Mouse (Mus musculus): Measurements from ENCODE around the gene Ttc16. TPM values are rescaled to one million over a fixed set of nuclear protein-coding genes. Genes with fewer than 3 reads are reported as not detected.
A peak's percentile ranks its signal among the peaks of the same experiment; 100 is the strongest.

Ttc16 gene
- under 1 TPM; 0.41 to 0.72 TPM for total RNA-seq (2021)

DNA sequence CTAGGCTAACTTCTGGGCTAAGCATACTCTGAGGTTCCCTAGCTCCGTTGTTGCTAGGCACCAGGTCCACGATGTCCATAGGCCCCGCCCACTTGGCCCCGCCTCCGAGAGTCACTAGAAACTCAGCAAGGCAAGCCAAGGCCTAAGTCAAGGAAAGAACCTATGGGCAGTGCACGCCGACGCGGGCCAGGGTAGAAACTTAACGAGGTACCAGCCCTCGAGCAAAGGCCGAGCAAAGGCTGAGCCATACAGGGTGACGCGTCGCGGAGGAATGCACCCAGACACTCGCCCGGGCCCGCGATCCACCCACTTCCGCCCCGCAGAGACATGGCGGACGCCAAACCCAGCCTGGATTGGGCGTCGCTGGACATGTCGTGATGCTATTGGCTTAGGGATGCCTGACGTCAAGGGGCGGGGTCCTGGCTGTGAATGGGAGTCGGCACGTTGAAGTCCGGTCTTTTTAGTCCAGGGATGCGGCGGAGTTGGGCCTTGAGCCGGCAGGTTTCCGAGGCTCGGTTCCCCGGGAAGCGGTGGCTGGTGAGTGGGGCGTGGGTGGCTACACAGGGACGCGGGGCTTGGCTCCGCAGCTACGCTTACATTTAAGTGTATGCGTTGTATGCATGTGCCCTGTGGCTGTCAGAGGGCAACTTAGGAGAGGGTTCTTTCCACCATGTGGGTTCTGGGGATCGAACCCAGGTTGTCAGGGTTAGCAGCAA lies at the start of gene Ttc16, which contains the start of gene Ptrh1:
TSS of gene Ttc16 (minus strand) at position 275 of the 716 bp plus-strand sequence.
TSS of gene Ptrh1 (plus strand) at position 428 of the 716 bp plus-strand sequence.
- intact Hi-C loops (cut with DNase I): no loop called here
- DNase-seq (ENCODE audit: low spot score in 2 of 2): peak; percentile 97 to 98

DNA sequence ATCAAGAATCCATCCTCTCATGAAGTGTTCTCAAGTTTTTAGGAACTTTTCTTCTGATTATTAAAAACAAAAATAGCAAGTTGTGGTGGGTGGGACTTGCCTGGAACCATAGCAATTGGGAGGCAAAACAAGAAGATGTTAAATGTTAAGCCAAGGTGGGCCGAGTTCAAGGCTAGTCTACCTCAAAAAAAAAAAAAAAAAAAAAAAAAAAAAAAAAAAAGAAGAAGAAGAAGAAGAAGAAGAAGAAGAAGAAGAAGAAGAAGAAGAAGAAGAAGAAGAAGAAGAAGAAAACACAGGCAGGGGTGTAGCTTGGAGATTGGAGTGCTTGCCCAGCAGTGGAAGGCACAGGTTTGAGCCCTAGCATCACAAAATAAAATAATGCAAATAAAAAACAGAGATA lies 49.3 kb upstream of the Ttc16 start:
- intact Hi-C loops (cut with DNase I): no loop called here
- no peak for DNase-seq (ENCODE audit: low spot score in 2 of 2)

DNA sequence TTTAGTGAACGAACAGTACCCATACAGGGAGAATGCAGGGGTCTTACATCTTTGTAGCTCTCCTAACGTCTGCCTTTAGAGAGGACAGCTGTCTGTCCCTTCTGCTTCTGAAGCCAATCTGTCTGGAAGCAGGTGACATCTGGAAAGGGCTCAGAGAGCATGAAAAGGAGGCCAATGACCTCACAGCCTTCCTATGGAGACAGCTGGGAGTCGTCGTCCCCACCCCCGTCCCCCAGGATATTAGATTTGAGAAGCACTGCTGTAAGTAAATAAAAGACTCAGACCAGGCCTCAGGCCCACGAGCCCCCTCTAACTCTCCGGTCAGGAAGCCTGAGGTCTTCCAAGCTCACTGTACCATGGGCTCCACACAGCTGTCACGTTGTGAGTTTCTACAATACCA lies 48.7 kb upstream of the Ttc16 start:
- DNase-seq (ENCODE audit: low spot score in 2 of 2): no peak
- intact Hi-C loops (cut with DNase I): no loop called here

DNA sequence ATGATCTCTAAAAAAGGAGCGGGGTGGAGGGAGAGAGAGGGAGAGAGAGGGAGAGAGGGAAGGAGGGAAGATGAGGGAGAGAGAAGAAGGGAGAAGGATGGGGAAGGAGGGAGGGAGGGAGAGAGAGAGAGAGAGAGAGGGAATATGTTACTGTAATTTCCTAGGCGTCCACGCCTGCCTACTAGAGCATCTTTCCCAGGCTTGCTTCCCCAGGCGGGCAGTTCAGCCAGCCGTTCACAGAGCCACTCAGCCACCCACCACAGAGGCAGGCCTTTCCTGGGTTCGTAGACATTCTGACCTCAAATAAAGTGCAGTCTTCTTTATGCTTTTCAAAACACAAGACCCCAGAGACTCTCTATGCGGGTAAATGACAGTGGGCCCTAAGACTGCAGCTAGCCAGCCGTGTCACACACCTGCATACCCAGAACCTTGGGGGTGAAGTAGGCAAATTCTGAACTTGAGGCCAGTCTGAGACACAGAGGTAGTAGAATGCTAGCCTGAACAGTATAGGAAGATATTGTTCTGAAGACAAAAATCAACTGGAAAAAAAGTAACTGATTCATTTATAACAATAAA lies 48.2 kb upstream of the Ttc16 start:
- intact Hi-C loops (cut with DNase I): no loop called here
- DNase-seq (ENCODE audit: low spot score in 2 of 2): no peak

DNA sequence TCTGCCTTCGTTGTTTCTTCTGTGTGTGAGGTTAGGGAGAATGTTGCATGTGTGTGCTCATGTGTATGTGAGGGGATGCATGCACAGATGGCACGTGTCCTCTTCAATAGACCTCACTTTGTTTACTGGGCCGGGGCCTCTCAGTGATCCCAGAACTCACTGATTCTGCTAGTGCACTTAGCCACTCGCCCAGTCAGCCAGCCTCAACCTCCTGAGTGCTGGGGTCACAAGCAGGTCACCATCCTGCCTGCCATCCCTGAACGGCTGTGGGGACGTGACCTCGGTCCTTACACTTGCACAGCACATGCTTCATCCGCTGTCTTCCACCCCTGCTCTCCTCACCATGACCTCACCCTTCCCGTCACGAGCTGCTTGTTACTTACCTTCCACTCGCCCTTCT lies 47.7 kb upstream of the Ttc16 start:
- DNase-seq (ENCODE audit: low spot score in 2 of 2): no peak
- intact Hi-C loops (cut with DNase I): no loop called here

DNA sequence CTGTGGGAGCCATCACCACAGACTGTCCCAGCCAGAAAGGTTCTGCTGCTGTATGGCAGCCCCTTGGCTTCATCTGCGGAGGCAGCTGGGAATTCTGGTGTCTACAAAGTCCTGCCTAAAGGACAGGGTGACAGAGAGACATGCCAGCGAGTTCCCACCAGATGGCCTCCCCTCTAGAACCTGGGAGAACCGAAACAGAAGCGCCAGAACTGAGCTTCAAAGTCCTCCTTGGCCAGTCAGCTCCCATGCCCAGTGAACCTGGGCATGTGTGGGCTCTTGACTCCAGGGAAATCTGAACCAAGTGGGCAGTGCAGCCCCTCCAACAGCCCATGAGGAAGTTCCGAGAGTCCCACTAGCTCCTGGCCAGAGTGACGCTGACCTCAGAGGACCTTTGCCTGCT lies 47.2 kb upstream of the Ttc16 start:
- intact Hi-C loops (cut with DNase I): no loop called here
- no peak for DNase-seq (ENCODE audit: low spot score in 2 of 2)

DNA sequence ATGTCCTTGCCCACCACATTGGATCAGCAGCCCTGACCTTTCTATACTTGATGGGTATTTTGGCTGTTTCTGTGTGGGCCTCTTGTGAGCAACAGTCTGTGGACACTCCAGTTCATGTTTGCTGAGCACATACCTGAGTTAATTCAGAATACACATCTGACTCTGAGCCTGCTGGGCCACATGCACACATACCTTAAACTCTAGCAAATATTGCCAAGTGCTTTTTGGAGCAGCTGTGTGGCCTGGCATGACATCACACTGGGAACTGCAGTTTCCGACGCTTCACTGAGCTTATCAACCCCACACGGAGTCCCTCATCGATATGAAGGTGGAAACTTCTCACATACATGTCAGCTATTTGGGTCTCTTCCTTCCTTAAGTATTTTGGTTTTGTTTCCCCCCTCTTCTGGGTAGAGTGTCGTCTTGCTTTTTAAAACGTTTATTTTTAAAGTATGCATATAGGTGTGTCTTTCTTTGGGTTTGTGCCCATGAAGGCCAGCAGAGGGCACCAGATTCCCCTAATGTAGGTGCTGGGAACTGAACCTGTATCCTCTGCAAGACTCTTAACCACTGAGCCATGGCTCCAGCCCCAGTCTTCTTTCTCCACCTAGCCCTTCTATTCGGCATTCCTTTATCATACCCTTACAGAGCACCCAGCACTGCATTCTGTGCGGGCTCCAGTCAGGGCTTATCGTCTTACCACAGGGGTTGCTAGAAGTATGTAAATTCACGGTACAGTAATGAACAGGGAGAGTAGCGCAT lies 45.8 kb upstream of the Ttc16 start:
- intact Hi-C loops (cut with DNase I): loop anchor here (2.0 kb wide), 1 partner anchor 36 kb away; no protein-coding TSS in a partner anchor
- no peak for DNase-seq (ENCODE audit: low spot score in 2 of 2)

DNA sequence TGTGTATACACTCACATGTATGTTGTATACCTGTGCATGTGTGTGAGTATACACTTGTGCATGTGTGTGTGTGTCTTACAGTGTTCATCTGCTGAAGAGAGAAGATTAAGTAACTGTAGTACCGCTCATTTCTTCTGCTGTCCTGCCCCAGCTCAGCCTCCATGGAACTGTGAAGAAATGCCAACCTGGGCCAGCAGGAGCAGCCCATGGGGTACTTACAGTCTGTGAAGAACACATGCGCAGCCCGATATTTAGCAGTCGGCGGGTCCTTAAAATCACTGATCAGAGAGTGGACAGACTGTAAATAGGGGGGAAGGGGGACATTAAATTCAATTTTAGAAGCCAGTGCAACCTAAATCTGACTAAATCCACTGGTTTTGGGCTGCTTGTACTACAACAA lies 42.8 kb upstream of the Ttc16 start:
- no peak for DNase-seq (ENCODE audit: low spot score in 2 of 2)
- intact Hi-C loops (cut with DNase I): no loop called here

DNA sequence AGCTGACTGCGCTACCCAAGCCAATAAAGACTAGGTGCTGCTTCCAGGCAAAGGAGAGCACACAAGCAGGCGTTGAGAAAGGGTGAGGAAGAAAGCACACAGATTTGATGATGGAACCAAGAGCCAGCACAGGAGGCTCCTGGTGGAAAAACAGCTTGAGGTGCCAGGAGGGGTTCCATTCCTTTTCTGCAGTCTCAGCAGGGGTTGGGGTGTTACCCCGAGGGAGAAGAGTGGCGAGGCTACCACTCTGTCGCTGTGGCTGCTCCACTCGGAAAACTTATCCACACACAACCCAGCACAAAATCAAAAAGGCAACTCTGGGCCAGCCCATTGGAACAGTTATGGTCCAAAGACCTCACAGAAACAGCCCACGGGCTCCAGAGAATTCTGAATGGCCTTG lies 42.2 kb upstream of the Ttc16 start:
- DNase-seq (ENCODE audit: low spot score in 2 of 2): no peak
- intact Hi-C loops (cut with DNase I): loop anchor here (2.0 kb wide), 1 partner anchor 29 kb away; the partner anchor contains the start of gene Stxbp1

DNA sequence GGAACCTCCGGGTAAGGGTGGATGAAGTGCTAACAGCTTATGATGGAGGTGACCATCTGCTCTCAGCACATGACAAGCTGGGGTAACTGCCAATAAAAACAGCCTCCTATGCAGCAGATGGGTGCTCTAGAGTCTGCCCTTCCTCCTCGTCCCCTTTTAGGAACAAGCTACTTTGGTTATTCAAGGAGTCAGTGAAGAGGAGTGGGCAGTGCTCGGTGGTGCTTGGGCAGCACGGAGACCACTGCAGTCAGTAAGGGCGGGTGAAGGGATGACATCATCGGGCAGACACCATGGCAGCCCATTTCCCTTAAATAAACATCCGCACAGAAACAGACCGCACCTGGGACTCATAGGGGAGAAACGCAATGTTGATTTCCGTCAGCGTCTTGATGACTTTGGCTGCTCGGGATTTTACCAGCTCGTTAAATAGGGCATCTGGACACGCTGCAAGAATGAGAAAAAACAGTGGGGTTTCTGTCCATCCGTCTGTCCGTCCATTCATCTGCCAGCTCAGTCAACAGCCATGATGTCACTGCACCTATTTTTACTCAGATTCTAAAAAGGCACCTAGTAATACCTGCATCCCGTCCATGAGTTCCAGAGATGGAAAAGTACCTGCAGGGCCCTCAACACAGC lies 41.6 kb upstream of the Ttc16 start:
- DNase-seq (ENCODE audit: low spot score in 2 of 2): peak; percentile 64 to 83
- intact Hi-C loops (cut with DNase I): loop anchor here (2.0 kb wide), 1 partner anchor 30 kb away; the partner anchor contains the start of gene Stxbp1

DNA sequence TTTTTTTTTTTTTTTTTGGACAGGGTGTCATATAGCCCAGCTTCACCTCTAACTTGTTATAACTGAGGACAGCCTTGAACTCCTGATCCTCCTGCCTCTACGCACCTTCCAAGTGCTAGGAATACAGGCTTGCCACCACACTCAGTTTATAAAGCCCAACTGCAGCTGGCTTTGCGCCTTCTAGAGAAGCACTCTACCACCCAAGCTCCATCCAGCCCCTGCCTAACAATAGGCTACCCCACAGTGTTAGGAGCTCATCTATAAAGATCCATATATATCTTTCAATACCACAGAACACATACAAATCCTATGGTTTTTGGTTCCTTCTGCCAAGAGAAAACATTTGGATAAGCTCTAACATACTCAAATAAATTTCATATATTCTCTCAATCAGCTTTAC lies 41.1 kb upstream of the Ttc16 start:
- DNase-seq (ENCODE audit: low spot score in 2 of 2): no peak
- intact Hi-C loops (cut with DNase I): loop anchor here (2.0 kb wide), 1 partner anchor 30 kb away; the partner anchor contains the start of gene Stxbp1

DNA sequence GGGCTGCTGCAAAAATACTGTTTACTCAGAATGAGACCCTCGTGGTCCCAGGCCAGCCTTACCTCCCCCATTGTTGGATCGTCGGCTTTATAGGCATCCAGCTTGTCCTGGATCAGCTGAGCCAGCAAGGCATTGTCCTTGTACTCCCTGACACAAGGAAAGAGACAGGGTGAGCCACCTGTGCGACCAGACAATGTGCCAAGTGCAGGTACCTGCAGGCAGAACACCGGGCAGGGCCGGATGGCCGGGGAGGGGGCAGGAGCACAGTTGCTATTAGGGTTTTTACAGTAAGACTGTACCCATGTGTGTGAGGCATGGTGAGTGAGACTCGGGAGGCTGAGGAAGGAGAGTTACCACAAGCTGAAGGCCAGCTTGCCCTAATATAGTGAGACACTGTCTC lies 36.5 kb upstream of the Ttc16 start:
- intact Hi-C loops (cut with DNase I): no loop called here
- DNase-seq (ENCODE audit: low spot score in 2 of 2): no peak

DNA sequence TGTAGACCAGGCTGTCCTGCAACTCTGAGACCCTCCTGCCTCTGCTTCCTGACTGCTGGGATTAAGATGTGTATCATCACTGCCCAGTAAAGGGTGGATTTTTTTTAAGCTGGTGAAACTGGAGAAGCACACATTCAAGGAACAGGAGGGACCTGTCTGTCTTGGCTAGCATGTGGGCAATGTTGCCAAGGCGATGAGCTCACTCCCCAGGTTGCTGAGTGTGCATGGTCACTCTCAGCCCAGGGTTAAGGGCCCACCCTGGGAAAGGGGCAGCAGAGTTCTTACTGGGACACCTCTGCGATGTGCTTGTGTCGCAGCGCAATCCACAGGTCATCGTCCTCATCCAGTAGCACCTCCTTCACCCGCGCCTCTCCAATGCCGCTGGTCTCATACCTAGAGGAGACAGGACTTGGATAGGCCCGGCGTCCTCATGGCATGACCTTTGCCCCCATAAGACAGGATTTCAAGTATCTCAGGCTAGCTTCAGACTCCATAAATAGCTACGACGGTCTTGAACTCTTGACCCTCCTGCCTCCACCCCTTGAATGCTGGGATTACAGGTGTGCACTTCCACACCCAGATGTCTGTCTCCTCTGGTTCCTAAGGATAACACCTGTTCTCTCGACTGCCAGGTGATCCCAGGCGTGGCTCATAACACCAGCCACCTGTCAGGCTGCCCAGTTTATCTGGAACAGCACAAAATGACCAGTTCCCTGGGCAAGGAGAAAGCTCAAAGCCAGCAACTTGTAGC lies 33.6 kb upstream of the Ttc16 start:
- intact Hi-C loops (cut with DNase I): no loop called here

DNA sequence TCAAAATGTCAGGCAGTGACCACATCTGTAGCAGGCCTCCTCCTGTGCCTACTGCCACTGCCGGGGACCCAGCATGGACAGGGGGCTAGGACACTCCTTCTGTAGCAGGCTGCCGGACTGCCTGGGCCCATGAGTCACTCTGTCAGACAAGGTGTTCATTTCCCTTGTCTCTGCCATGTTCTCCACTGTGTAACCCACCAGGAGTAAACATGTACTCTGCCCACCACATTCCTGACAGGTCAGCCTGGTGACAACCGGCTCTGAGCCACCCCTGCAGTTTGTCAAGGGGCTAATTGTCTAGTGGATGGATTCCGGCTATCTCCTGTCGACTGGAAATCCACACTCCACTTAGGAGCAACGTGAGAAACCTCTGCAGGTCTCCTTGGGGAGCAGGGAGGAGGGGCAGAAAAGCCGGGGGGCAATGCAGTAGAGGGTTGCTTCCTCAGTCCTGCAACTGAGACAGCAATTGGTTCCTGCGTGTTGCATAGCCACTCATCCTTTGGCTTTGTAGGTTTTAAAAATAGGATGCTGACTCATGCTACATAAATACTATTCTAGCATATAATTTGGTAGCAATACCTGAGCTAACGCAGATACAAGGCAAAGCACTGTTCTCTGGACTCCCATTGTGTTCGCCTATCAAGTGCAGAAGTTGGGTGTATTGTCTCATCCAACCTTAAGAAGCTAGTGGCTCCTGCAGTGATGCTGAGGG lies 23.0 kb upstream of the Ttc16 start:
- peak in 1 of 2 experiments; percentile 30 for DNase-seq (ENCODE audit: low spot score in 2 of 2)
- intact Hi-C loops (cut with DNase I): no loop called here

More for the DNA sequence above, 33.6 kb upstream of the Ttc16 start:
- DNase-seq (ENCODE audit: low spot score in 2 of 2): no peak

DNA sequence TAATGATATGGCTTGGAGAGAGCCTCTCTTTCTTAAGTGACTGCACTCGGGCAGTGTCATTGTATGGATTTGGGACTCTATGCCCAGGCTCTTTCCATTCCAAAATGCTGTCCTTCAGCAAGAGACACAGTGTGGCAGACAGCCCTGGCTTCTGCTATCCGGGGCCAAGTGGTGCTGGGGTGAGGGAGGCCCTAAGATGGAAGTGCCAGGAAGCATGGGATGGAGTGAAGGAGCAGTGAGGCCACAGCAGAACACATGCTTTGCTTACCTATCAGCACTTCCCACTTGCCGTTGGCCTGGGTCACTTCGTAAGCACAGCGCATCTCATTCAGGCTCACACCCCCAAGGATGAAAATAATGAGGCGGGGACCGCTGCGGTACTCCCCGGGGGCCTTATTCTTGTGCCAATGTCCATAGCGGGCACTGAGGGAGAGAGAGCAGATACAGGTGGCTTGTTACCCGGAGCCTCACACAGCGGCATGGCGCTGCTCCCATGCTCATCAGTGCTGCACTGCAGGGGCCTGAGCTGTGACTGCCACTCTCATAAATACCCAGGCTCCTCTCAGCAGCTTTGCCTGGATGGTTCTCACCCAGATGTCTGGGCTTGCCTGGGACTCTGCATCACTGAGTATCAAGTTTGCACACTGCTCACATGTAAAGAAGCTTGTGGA lies 20.4 kb upstream of the Ttc16 start:
- intact Hi-C loops (cut with DNase I): no loop called here
- no peak for DNase-seq (ENCODE audit: low spot score in 2 of 2)

DNA sequence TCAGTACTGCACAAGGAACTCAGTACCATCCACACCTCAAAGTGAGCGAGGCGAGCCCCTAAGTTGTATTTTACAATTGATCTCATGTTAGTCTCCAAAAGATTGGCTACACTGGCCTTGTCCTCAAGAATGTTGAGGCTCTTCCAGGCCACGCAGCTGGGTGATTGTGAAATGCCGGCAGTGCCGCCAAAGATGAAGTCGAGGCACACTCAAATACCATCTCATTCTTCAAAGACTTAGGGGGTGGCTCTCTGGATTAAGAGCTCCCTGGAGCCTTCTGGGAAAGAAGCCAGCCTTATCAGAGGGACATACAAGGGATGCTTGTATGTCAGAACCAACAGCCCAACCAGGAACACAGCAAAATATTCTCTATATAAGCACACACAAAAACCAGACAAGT lies 15.9 kb upstream of the Ttc16 start:
- intact Hi-C loops (cut with DNase I): no loop called here
- DNase-seq (ENCODE audit: low spot score in 2 of 2): no peak

DNA sequence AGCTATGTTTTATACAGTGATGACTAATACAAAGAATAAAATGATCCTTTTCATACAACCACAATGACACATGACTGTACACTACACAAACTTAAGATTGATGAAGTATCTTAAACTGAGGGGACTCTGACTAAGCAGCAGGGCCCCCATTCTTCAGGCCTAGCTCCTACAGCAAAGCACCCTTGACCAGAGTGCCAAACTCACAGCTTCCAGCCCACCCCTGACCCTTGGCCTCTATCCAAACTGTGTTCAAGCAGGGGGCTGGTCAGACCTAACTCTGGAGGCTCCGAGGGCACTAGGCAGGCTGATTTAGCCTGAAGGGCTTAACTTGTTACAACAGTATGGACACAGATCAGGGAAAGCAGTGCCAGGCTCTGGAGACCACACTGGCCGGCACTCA lies 13.1 kb upstream of the Ttc16 start:
- no peak for DNase-seq (ENCODE audit: low spot score in 2 of 2)
- intact Hi-C loops (cut with DNase I): loop anchor here (10.0 kb wide), 1 partner anchor 136 kb away; no protein-coding TSS in a partner anchor

DNA sequence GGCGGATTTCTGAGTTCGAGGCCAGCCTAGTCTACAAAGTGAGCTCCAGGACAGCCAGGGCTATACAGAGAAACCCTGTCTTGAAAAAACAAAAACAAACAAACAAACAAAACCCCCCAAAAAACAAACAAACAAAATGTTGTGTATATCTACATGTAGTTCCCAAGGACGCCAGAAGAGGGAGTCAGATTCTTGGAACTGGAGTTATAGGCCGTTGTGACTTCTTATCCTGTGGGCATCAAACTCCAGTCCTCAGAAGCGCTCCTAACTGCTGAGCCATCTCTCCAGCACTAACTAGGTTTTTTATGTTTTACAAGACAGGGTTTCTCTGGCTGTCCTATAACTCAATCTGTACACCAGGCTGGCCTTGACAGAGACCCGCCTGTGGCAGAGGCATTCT lies 11.7 kb upstream of the Ttc16 start:
- DNase-seq (ENCODE audit: low spot score in 2 of 2): no peak
- intact Hi-C loops (cut with DNase I): loop anchor here (10.0 kb wide), 1 partner anchor 138 kb away; no protein-coding TSS in a partner anchor

Measured in left cerebral cortex, postnatal 36 days (tissue).